Mouse (Mus musculus) heart, postnatal 14 days (tissue): ENCODE results near the gene Pycr2. TPM values are rescaled to one million over a fixed set of nuclear protein-coding genes. Genes with fewer than 3 reads are reported as not detected.
"Not testable (repeated sequence)": the region's sequence is repeated elsewhere in the genome, so short reads cannot be mapped to it uniquely, and the experiment has no call there.

Experiments used
- DNase-seq, 2 experiments: peaks; one replicate each; pipeline ENCODE4 v3.0.0; 2021 to 2022
- intact Hi-C: fragments of 180-260 bp; cut with DNase I; formaldehyde crosslinking; loops from one replicate; pipeline ENCODE4 v1.15.1; 2025
- total RNA-seq, 2 experiments: library from RNA; stranded (reverse); gene quantifications; 2 replicates each; pipeline ENCODE4 v1.2.3; 2021

Gene Pycr2
- total RNA-seq, 2 experiments from 2014 or later, result 14.8 to 15.1 TPM

DNA sequence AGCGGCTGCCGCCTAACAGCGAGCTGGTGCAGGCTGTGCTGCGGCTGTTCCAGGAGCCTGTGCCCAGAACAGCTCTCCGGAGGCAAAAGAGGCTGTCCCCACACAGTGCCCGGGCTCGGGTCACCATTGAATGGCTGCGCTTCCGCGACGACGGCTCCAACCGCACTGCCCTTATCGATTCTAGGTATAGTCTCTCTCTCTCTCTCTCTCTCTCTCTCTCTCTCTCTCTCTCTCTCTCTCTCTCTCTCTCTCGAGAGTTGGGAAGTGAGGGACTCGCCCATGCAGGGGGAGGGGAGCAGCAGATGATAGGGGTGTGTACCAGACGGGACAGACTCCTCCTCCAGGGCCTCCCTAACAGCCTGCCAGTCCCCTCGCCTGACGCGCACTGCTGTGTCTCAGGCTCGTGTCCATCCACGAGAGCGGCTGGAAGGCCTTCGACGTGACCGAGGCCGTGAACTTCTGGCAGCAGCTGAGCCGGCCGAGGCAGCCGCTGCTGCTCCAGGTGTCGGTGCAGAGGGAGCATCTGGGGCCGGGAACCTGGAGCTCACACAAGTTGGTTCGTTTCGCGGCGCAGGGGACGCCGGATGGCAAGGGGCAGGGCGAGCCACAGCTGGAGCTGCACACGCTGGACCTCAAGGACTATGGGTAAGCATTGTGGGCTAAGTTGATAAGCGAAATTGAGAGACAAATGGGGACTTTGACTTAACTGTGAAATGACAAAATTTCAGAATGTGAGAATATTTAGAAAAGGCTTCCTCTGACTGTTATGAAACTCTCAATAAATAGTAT lies 32.7 kb downstream of the Pycr2 start:
- peak; percentile 39 to 53 for DNase-seq
- intact Hi-C loops, result not testable (repeated sequence)

DNA sequence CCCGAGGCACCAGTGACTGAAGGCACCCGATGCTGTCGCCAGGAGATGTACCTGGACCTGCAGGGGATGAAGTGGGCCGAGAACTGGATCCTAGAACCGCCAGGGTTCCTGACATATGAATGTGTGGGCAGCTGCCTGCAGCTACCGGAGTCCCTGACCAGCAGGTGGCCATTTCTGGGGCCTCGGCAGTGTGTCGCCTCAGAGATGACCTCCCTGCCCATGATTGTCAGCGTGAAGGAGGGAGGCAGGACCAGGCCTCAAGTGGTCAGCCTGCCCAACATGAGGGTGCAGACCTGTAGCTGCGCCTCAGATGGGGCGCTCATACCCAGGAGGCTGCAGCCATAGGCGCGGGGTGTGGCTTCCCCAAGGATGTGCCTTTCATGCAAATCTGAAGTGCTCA lies 33.5 kb downstream of the Pycr2 start:
- DNase-seq, intact Hi-C loops: not testable (repeated sequence)

DNA sequence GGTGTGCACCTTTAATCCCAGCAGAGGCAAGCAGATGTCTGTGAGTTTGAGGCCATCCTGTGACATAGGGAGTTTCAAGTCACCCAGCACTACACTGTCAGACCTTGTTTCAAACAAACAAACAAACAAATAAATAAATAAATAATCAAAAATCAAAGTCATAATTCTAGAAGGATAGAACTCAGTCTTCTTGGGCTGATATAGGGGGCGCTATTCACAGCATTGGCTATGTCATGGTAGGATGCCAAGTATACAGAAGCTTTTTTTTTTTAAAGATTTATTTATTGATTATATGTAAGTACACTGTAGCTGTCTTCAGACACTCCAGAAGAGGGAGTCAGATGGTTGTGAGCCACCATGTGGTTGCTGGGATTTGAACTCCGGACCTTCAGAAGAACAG lies 34.7 kb downstream of the Pycr2 start:
- DNase-seq, intact Hi-C loops: not testable (repeated sequence)

DNA sequence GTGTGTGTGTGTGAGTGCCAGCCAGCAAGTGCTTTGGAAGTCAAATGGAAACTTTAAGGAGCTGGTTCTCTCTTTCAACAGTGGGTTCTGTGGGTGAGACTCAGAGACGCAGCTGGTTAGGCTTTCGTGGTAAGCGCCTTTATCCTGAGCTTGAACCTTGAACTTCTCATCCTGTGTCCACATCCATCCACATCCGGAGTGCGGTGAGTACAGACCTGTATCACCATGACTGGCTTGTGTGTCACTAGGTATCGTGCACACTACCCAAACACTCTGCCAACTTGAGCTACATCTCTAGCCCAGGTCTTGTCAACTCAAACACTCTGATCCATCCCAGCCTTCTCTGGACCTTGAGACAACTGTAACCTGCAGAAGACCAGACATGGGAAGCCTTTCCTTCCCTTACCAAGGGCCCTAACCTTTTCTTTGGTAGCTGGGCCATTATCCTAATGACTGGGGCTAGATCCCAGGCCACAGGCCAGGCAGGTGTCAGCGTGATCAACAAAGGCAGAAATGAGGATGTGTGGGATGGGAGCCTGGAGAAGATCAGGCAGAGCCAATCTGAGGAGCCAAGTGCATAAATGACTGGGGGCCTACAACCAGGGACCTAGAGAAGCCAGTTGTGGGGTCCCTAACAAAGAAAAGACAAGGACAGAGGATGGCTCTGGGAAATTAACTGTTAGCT lies 36.8 kb downstream of the Pycr2 start:
- DNase-seq, result no peak
- intact Hi-C loops, result no loop called here

DNA sequence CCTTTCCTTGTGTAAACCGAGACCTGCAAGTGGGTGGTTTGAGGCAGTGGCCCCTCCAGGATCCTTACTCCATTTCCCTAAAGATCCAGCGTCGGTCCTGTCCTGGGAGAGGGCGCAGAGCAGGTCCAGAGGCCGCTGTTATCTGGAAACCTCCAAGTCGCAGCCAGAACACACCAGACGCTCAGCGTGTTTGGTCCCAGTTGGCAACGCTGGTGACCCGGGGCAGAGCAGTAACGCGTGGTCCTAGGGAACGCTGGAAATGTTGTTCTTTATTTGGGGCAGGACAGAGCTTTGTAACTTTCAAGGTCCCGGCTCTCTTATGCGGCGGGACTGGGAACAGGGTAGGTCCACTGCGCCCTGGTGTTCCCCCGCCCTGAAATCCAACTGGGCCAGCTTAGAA lies 37.6 kb downstream of the Pycr2 start:
- peak in 1 of 2 experiments; percentile 34 for DNase-seq
- intact Hi-C loops, result no loop called here

DNA sequence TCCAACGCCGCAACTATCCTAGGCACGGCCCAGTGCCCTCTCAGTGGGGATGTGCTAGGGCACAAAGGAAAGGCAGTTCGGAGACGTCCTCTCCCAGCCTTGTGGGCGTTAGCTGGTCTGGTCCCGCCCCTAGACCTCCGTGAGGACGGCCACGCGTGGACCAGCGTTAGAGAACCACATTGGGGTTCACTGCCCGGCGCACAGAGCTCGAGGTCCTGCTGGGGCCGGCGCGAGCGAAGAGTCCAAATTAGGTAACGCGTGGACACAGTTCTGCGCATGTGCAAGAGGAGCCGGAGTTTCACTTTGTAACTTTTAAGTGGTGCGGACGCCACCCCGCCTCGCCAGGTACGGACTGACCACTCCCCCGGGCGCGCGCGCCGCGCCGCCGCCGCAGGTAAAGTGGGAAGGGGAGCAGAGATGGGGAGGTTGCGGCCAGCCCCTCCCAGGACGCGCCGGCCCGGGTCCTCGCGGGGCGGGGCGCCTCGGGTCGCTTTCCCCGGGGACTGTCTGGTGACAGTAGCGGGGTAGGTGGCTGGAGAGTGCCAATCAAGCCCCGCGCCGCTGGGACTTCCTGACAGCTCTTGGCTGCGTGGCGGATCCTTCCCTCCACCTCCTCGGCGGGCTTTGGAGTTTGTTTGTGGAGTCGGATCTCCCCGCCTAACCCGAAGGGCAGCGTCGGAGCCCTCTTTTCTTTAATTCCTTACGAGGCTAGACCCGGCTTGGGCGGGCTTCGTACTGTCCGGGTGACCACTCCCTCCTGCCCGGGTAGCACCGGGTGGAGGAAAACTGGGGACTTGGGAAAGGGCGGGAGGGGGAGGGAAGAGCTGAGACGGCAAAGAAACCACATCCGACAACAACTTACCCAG lies 38.3 kb downstream of the Pycr2 start, which contains the start of gene Tmem63a:
Gene Tmem63a (plus strand): TSS at position 179 of the 866 bp plus-strand sequence.
- DNase-seq, result peak; percentile 79
- intact Hi-C loops, result no loop called here

DNA sequence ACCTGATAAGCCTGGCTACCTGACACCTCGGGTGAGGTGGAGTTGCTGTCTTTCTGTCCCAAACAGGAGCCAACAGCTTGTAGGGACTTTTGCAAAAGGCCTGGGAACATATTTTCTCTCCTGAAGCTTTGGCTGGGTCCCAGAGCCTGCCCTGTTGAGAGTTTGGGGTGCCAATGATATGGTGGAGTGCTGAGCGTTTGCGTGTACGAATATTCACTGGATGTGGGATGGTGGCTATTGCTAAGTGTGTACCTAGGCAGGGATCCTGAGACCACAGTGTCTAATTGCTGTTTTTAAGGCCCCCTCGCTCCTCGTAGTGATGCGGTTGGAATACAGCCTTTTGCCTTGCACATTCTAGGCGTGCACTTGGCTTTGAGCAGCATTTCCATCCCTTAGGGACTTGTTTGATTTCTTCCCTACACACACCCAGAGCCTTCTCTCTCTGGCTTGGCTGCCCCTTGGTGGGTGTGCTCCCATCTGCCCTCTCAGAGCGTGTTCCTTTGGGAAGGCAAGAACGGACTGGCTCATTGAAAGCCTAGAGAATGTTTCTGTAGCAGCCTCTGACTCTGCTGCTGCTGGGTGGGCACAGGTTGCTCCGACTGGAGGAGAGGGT lies 39.0 kb downstream of the Pycr2 start:
- DNase-seq, result peak; percentile 23 to 39
- intact Hi-C loops, result no loop called here

DNA sequence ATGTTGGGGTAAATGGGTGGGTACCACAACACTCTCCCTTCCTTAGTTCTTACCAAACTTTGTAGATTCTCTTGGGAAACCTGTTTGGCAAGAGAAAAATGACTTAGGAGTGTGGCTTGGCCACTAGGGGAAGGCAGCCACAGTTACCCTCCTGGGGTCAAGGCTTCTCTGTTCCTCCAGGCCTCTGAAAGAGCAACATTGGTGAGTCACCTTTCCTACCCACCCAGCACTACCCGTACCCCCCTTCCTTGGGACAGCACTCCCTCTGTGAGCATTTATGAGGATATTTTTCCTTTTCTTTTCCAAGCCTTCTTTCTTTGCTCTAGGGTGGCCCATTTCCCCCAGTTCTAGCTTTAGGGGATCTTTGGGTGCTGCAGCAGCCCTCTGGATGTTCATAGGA lies 39.8 kb downstream of the Pycr2 start:
- DNase-seq, result no peak
- intact Hi-C loops, result loop anchor here (2.0 kb wide), 1 partner anchor 39 kb away; the partner anchor contains the start of gene Pycr2

DNA sequence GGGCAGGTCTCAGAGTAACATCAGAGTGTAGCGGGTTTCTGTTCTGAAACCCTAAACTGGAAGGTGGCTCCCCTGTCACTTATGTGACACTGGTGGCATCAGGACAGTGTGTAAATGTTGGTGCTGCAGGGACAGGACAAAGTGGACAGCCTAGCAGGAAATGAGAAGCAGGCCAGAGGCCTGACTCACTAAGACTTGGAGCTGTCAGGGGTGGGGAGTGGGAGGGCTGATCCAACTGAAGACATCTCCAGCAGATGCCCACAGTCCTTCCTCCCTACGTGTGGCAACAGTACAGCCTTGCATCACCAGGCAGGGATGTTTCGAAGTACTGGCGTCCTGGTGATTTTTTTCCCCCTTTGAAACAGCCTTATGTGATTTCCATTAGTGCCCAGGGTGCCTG lies 40.5 kb downstream of the Pycr2 start:
- DNase-seq, result peak in 1 of 2 experiments; percentile 22
- intact Hi-C loops, result loop anchor here (2.0 kb wide), 1 partner anchor 40 kb away; the partner anchor contains the start of gene Pycr2

DNA sequence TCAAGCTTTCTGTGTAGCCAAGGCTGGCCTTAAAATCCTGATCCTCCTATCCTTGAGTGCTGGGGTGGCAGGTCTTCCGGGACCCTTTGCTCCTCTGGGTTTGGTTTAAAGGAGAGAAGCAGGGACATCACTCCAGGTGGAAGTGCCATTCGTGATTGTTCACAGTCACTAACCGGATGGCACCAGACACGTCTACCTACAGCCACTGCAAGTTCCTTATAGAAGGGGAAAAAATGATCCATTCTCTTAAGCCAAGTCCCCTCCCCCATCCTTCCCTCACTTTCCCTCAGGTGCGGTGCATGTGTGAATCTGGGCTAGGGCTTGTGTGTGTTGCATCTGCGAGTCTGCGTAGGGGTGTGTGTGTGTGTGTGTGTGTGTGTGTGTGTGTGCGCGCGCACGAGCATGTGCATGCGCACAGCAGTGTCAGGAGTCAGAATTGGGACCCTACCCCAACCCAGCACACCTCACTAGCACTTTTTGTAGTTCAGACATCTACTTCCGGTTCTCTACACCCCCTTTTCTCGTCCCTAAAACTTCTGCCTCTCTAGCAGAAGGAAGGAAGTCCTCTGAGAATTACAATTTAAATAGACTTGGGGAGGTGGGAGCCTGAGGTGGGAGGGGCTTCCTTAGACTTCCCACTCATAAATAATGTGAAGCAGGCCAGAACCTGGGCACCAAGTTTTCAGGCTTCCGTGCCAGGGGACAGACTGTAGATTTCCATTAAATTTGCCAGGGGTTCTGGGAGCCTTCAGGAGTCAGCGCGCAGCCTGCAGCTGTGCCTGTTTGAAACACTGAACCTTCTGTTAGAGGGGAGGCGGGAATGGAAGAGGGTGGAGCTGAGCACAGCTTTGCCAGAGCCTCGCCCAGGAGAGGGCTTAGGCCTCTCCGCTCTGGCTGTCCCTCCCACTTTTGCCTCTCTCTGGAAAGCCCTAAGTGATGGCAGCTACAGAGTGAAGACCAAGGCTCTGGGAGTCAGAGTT lies 41.2 kb downstream of the Pycr2 start:
- intact Hi-C loops, result loop anchor here (2.0 kb wide), 1 partner anchor 40 kb away; the partner anchor contains the start of gene Pycr2
- DNase-seq, result peak; percentile 62 to 68

DNA sequence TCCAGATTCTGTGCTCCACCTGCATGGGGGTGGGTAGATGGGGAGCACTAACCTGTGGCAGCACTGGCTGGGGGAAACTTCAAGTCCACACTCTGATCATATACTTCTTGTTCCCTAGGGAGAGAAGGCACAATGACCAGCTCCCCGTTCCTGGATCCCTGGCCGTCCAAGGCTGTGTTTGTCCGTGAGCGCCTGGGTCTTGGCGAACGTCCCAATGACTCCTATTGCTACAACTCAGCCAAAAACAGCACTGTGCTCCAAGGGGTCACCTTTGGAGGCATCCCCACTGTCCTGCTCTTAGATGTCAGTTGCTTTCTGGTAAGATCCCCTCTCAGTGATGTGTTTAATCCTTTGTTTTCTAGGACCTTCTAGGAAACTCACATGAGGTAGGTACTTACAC lies 42.4 kb downstream of the Pycr2 start:
- DNase-seq, result no peak
- intact Hi-C loops, result no loop called here

DNA sequence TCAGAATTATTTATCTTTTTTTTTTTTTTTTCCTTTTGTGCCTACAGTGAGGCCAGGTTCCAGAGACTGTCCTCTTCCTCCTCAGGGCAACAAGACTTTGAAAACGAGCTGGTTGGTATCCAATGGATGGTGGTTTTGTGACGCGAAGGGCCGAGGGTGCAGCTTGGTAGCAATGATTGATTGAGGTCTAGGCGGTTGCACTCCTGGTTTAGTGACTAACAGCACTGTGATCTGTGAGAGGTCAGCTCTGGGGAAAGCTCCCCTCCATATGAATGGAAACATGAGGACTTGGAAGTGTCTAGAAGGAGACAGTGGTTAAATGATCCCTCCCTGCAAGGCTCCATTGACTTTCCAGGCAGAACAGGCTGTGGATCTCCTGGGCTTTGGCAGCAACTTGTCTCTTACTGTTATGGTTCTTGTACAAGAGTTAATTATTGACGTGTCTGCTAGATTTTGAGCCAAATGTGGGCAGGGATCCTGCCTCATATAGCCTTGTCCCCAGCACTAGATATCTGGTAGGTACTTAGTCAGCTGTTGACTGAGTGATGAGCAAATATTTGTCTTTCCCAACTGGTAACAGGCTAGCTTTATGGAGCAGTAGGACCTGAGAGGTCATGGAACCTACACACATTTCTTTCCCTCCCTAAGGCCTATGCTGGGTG lies 48.1 kb downstream of the Pycr2 start:
- intact Hi-C loops, result no loop called here
- DNase-seq, result no peak

DNA sequence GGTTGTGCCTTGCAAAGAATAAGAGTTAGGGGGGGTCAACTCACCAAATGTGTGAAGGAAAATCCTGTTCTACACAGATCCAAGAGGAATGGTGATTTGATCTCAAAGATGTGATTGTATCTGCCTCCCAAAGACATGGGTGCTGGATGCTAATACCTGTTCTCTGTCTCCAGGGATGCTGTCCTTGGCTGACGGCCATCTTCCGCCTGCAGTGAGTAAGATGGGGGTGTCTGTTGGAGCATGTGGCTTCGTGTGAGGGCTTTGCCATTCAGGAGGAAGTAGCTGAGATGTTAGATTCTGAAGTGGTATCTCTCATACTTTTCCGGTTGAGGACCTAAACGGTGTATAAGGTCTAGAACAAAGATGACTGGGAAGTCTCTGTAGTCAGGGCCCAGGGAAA lies 48.7 kb downstream of the Pycr2 start:
- intact Hi-C loops, result no loop called here
- DNase-seq, result no peak

DNA sequence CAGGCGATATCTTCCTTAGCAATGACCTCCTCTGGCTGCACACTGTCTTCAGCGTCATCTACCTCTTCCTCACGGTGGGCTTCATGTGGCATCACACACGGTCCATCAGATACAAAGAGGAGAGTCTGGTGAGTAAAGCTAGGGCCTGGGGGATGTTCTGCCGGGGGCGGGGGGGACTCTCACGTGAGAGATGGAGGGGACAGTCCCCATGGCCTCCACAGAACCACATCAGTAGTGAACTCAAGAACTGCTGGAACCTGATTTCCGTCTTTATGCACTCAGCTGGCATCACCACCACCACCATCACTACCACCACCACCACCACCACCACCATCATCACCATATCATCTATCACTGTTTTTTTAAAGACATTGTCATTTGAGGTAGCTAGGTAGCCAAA lies 52.3 kb downstream of the Pycr2 start:
- intact Hi-C loops, result no loop called here
- no peak for DNase-seq

DNA sequence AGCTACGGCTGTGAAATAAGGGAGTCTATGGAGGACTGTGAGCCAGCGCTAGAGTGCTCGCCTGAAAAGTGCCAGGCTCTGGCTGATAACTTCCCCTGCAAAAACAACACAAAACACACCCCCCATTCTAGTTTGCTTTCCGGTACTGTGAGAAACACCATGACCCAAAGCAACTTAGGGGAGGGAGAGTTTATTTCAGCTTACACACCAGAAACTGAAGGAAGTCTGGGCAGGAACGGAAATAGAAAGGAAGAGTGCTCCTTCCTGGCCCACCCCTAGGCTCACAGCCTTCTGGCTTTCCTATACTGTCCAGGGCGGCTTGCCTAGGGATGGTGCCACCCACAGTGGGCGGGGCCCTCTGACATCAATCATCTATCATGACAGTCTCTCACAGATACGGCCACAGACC lies 52.9 kb downstream of the Pycr2 start:
- DNase-seq, result peak; percentile 35 to 36
- intact Hi-C loops, result no loop called here
